Mouse (Mus musculus): Measurements from ENCODE around the gene Rpl5. TPM values are rescaled to one million over a fixed set of nuclear protein-coding genes. Genes with fewer than 3 reads are reported as not detected.

Gene Rpl5
- 102 and 105 TPM in 2 replicates for polyA plus RNA-seq (2014; fragmentation: Nextera tagmentation; extraction: Ambion mirVana)

GRCm38 (mm10) chr5:107900206-107901013, at the start of gene Rpl5:
TSS of gene Rpl5 (plus strand) at chr5:107900502.
- Histone ChIP-seq H3K4me1 (replicated peaks; ENCODE audit: control insufficient read depth, insufficient read depth, low read length) (peaks cover 7% of the 10 kb centered on the region), H3K27ac (ENCODE audit: low read depth, low read length) (peak within 1 kb of the TSS; percentile 89), H3K4me3 (ENCODE audit: low read depth, low read length) (peak within 1 kb of the TSS; percentile 99), H3K9ac (ENCODE audit: low read depth, low read length) (peak within 1 kb of the TSS; percentile 99), H3K36me3 (ENCODE audit: control insufficient read depth, insufficient read depth, low read length) (peaks cover 25% of the 10 kb centered on the region), H3K9me3 (ENCODE audit: control insufficient read depth, low read length) (no peaks in the 10 kb centered on the region), H3K4me2 (peak within 1 kb of the TSS; percentile 63), H3K27me3 (replicated peaks; ENCODE audit: control insufficient read depth, insufficient read depth, low read length) (no peaks in the 10 kb centered on the region)
- DNase-seq (ENCODE audit: low spot score) (peak; percentile 93), ATAC-seq (replicated peaks; ENCODE audit: low FRiP score) (peak; percentile 94)
- 3% methylated on average over 66 of the region's 66 CpGs for WGBS

- ATAC-seq (replicated peaks; ENCODE audit: low FRiP score): no peak; the same call in 1 of the 2 replicates
- Histone ChIP-seq H3K9me3 (ENCODE audit: control insufficient read depth, low read length) (peaks cover 3% of the 10 kb centered on the region; the same call in 1 of the 2 replicates), H3K36me3 (ENCODE audit: control insufficient read depth, insufficient read depth, low read length) (no peaks in the 10 kb centered on the region), H3K27ac (ENCODE audit: low read depth, low read length) (peak overlapping the region; percentile 36; the same call in 1 of the 2 replicates), H3K27me3 (replicated peaks; ENCODE audit: control insufficient read depth, insufficient read depth, low read length) (no peaks in the 10 kb centered on the region), H3K4me3 (ENCODE audit: low read depth, low read length) (no peak overlapping the region), H3K9ac (ENCODE audit: low read depth, low read length) (no peak overlapping the region), H3K4me1 (replicated peaks; ENCODE audit: control insufficient read depth, insufficient read depth, low read length) (peaks cover 22% of the 10 kb centered on the region), H3K4me2 (no peak overlapping the region)
- no peak for DNase-seq (ENCODE audit: low spot score)
- 31% methylated on average over 6 of the region's 6 CpGs for WGBS
These were observed 46.5 kb upstream of the Rpl5 start for GRCm38 (mm10) chr5:107853807-107854206.

- DNase-seq (ENCODE audit: low spot score): no peak
- H3K4me2 ChIP-seq: no peak overlapping the region
- H3K27ac ChIP-seq (ENCODE audit: low read depth, low read length): no peak overlapping the region
- 57% methylated on average over 3 of the region's 3 CpGs for WGBS
- no peak overlapping the region for H3K9ac ChIP-seq (ENCODE audit: low read depth, low read length)
- H3K9me3 ChIP-seq (ENCODE audit: control insufficient read depth, low read length): peaks cover 3% of the 10 kb centered on the region; the same call in 1 of the 2 replicates
- no peak overlapping the region for H3K4me3 ChIP-seq (ENCODE audit: low read depth, low read length)
- ATAC-seq (replicated peaks; ENCODE audit: low FRiP score): no peak
- H3K27me3 ChIP-seq (replicated peaks; ENCODE audit: control insufficient read depth, insufficient read depth, low read length): no peaks in the 10 kb centered on the region
- peaks cover 22% of the 10 kb centered on the region for H3K4me1 ChIP-seq (replicated peaks; ENCODE audit: control insufficient read depth, insufficient read depth, low read length)
- no peaks in the 10 kb centered on the region for H3K36me3 ChIP-seq (ENCODE audit: control insufficient read depth, insufficient read depth, low read length)
These were observed 45.7 kb upstream of the Rpl5 start for GRCm38 (mm10) chr5:107854556-107854955.

- ATAC-seq (replicated peaks; ENCODE audit: low FRiP score) (no peak), DNase-seq (ENCODE audit: low spot score) (no peak)
- Histone ChIP-seq H3K9me3 (ENCODE audit: control insufficient read depth, low read length) (no peaks in the 10 kb centered on the region), H3K4me2 (no peak overlapping the region), H3K4me3 (ENCODE audit: low read depth, low read length) (no peak overlapping the region), H3K27ac (ENCODE audit: low read depth, low read length) (no peak overlapping the region), H3K27me3 (replicated peaks; ENCODE audit: control insufficient read depth, insufficient read depth, low read length) (no peaks in the 10 kb centered on the region), H3K9ac (ENCODE audit: low read depth, low read length) (no peak overlapping the region), H3K4me1 (replicated peaks; ENCODE audit: control insufficient read depth, insufficient read depth, low read length) (peaks cover 22% of the 10 kb centered on the region), H3K36me3 (ENCODE audit: control insufficient read depth, insufficient read depth, low read length) (no peaks in the 10 kb centered on the region)
- 33% methylated on average over 2 of the region's 2 CpGs for WGBS
These were observed 44.8 kb upstream of the Rpl5 start for GRCm38 (mm10) chr5:107855546-107855945.

GRCm38 (mm10) chr5:107858963-107859362, 41.3 kb upstream of the Rpl5 start:
- Histone ChIP-seq H3K36me3 (ENCODE audit: control insufficient read depth, insufficient read depth, low read length) (no peaks in the 10 kb centered on the region), H3K9me3 (ENCODE audit: control insufficient read depth, low read length) (no peaks in the 10 kb centered on the region), H3K27me3 (replicated peaks; ENCODE audit: control insufficient read depth, insufficient read depth, low read length) (no peaks in the 10 kb centered on the region), H3K9ac (ENCODE audit: low read depth, low read length) (no peak overlapping the region), H3K27ac (ENCODE audit: low read depth, low read length) (no peak overlapping the region), H3K4me2 (no peak overlapping the region), H3K4me3 (ENCODE audit: low read depth, low read length) (no peak overlapping the region), H3K4me1 (replicated peaks; ENCODE audit: control insufficient read depth, insufficient read depth, low read length) (peaks cover 18% of the 10 kb centered on the region)
- no peak for DNase-seq (ENCODE audit: low spot score)
- ATAC-seq (replicated peaks; ENCODE audit: low FRiP score): no peak
- 44% methylated on average over 2 of the region's 2 CpGs for WGBS

- Histone ChIP-seq H3K27me3 (replicated peaks; ENCODE audit: control insufficient read depth, insufficient read depth, low read length) (no peaks in the 10 kb centered on the region), H3K4me3 (ENCODE audit: low read depth, low read length) (no peak overlapping the region), H3K4me2 (no peak overlapping the region), H3K9ac (ENCODE audit: low read depth, low read length) (no peak overlapping the region), H3K9me3 (ENCODE audit: control insufficient read depth, low read length) (no peaks in the 10 kb centered on the region), H3K27ac (ENCODE audit: low read depth, low read length) (no peak overlapping the region), H3K36me3 (ENCODE audit: control insufficient read depth, insufficient read depth, low read length) (no peaks in the 10 kb centered on the region), H3K4me1 (replicated peaks; ENCODE audit: control insufficient read depth, insufficient read depth, low read length) (peaks cover 33% of the 10 kb centered on the region)
- no peak for DNase-seq (ENCODE audit: low spot score)
- 85% methylated on average over 3 of the region's 3 CpGs for WGBS
- ATAC-seq (replicated peaks; ENCODE audit: low FRiP score): no peak
These were observed 36.3 kb upstream of the Rpl5 start for GRCm38 (mm10) chr5:107863971-107864370.

GRCm38 (mm10) chr5:107866127-107867126, 33.9 kb upstream of the Rpl5 start:
- Histone ChIP-seq H3K36me3 (ENCODE audit: control insufficient read depth, insufficient read depth, low read length) (no peaks in the 10 kb centered on the region), H3K4me3 (ENCODE audit: low read depth, low read length) (peak overlapping the region; percentile 22), H3K27ac (ENCODE audit: low read depth, low read length) (peak overlapping the region; percentile 80), H3K4me2 (peak overlapping the region; percentile 72), H3K9ac (ENCODE audit: low read depth, low read length) (peak overlapping the region; percentile 58; the same call in 1 of the 2 replicates), H3K9me3 (ENCODE audit: control insufficient read depth, low read length) (no peaks in the 10 kb centered on the region), H3K4me1 (replicated peaks; ENCODE audit: control insufficient read depth, insufficient read depth, low read length) (peaks cover 38% of the 10 kb centered on the region), H3K27me3 (replicated peaks; ENCODE audit: control insufficient read depth, insufficient read depth, low read length) (peaks cover 3% of the 10 kb centered on the region; the same call in 1 of the 2 replicates)
- ATAC-seq (replicated peaks; ENCODE audit: low FRiP score) (no peak), DNase-seq (ENCODE audit: low spot score) (no peak)
- 18% methylated on average over 2 of the region's 2 CpGs for WGBS
